Mouse (Mus musculus): ENCODE results near the gene Cspg4.

DNA sequence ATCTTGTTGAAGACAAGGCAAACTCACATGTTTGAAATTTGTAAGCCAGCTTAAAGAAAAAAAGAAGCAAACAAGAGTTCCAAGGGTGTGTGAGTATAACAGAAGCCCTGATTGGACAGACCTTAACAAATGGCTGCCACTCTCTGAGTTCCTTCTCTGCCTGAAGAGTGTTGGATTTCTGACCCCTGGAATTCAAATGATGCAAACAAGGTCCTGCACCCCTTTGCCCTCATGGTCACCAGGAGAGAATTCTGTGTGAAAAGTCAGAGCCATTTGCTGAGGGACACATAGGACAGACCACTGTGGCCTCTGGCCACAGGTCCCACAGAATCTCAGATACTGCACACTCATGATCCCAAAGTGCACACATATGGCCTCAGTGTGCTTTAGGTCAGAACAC is 23.0 kb upstream of the Cspg4 start:
- no peak for TF ChIP-seq CTCF (conservative IDR thresholded peaks at IDR 0.05; ENCODE audit: low read length)
- TF ChIP-seq NANOG (IDR thresholded peaks at IDR 0.05; ENCODE audit: borderline replicate concordance, low read length) = no peak
